8 mouse cellular contexts compared by ENCODE assay signal in genomic region chr10:120246994-120247750, GRCm38 (mm10). TPM values are rescaled to one million over a fixed set of nuclear protein-coding genes. Genes with fewer than 3 reads are reported as not detected.
DNase-seq lines count a peak whose midpoint lies in the region; ATAC-seq lines count a peak whose summit lies in the region.

No protein-coding gene starts in this region.

- H3K9me3 ChIP-seq in hindbrain, embryonic 14.5 days (ENCODE audit: control insufficient read depth, low read length): no peaks in the 10 kb centered on the region
- no peaks in the 10 kb centered on the region for H3K9me3 ChIP-seq in hindbrain, embryonic 13.5 days
- no peaks in the 10 kb centered on the region for H3K9me3 ChIP-seq in embryonic facial prominence, embryonic 10.5 days

- peak; percentile 79 for DNase-seq in hindbrain, embryonic 14.5 days (ENCODE audit: low spot score)
- DNase-seq in MEL-GATA-1-ER (ENCODE audit: extremely low read depth, low read depth): peak; percentile 87
- DNase-seq in embryonic facial prominence, embryonic 10.5 days (ENCODE audit: low spot score): peak; percentile 66
- peak; percentile 98 for DNase-seq in hindlimb bud, embryonic 11.5 days (ENCODE audit: extremely low spot score, low read depth, low spot score)
- peak; percentile 50 to 58 for DNase-seq in left cerebral cortex, postnatal 14 days (ENCODE audit: low spot score in 2 of 2)
- DNase-seq in thymus, postnatal 0 days (ENCODE audit: low spot score): peak; percentile 80

- intact Hi-C loops in left cerebral cortex, postnatal 14 days (cut with DNase I): loop anchor here (10.0 kb wide), 1 partner anchor 1008 kb away; no protein-coding TSS in a partner anchor

- H3K4me3 ChIP-seq in hindbrain, embryonic 14.5 days (replicated peaks; ENCODE audit: low read length): no peak overlapping the region
- H3K4me3 ChIP-seq in hindbrain, embryonic 13.5 days: no peak overlapping the region
- peak overlapping the region; percentile 30 for H3K4me3 ChIP-seq in embryonic facial prominence, embryonic 10.5 days

- H3K36me3 ChIP-seq in hindbrain, embryonic 14.5 days (replicated peaks; ENCODE audit: control insufficient read depth, insufficient read depth): no peaks in the 10 kb centered on the region
- no peaks in the 10 kb centered on the region for H3K36me3 ChIP-seq in hindbrain, embryonic 13.5 days
- H3K36me3 ChIP-seq in embryonic facial prominence, embryonic 10.5 days (replicated peaks): no peaks in the 10 kb centered on the region

- ATAC-seq in hindbrain, embryonic 14.5 days (ENCODE audit: low FRiP score): no peak
- ATAC-seq in hindbrain, embryonic 13.5 days (ENCODE audit: low FRiP score): no peak
- ATAC-seq in monocyte, adult 5-6 weeks (replicated peaks; ENCODE audit: insufficient number of reproducible peaks, low FRiP score, low TSS enrichment, poor library complexity, severe bottlenecking): peak; percentile 86

- WGBS in hindbrain, embryonic 14.5 days: 46% methylated on average over 9 of the region's 9 CpGs
- WGBS in hindbrain, embryonic 13.5 days: 46% methylated on average over 9 of the region's 9 CpGs
- WGBS in embryonic facial prominence, embryonic 10.5 days: 46% methylated on average over 9 of the region's 9 CpGs

- H3K4me2 ChIP-seq in hindbrain, embryonic 14.5 days (replicated peaks): no peak overlapping the region
- no peak overlapping the region for H3K4me2 ChIP-seq in hindbrain, embryonic 13.5 days

- no peaks in the 10 kb centered on the region for H3K4me1 ChIP-seq in hindbrain, embryonic 14.5 days (replicated peaks; ENCODE audit: control insufficient read depth, insufficient read depth, low read length)
- H3K4me1 ChIP-seq in hindbrain, embryonic 13.5 days (replicated peaks): peaks cover 13% of the 10 kb centered on the region; the same call in 1 of the 2 replicates
- H3K4me1 ChIP-seq in embryonic facial prominence, embryonic 10.5 days: peaks cover 58% of the 10 kb centered on the region

- no peaks in the 10 kb centered on the region for H3K27me3 ChIP-seq in hindbrain, embryonic 14.5 days (ENCODE audit: control insufficient read depth, insufficient read depth, low read length)
- H3K27me3 ChIP-seq in hindbrain, embryonic 13.5 days: peaks cover 2% of the 10 kb centered on the region; the same call in 1 of the 2 replicates
- no peaks in the 10 kb centered on the region for H3K27me3 ChIP-seq in embryonic facial prominence, embryonic 10.5 days (replicated peaks; ENCODE audit: low read depth, poor library complexity, severe bottlenecking)

- no peak overlapping the region for H3K27ac ChIP-seq in hindbrain, embryonic 14.5 days
- no peak overlapping the region for H3K27ac ChIP-seq in hindbrain, embryonic 13.5 days
- peak overlapping the region; percentile 87 for H3K27ac ChIP-seq in embryonic facial prominence, embryonic 10.5 days (replicated peaks)

- H3K9ac ChIP-seq in hindbrain, embryonic 14.5 days: no peak overlapping the region
- H3K9ac ChIP-seq in hindbrain, embryonic 13.5 days: no peak overlapping the region

RNA-seq across cellular contexts. Expression of gene Llph, which starts 20.3 kb away (rescaled TPM):
- polyA plus RNA-seq in hindbrain, embryonic 14.5 days (2014; fragmentation: Nextera tagmentation; extraction: Ambion mirVana): 35.5 and 38.7 TPM in 2 replicates
- 44.0 and 46.8 TPM in 2 replicates for polyA plus RNA-seq in hindbrain, embryonic 13.5 days (2015; fragmentation: Nextera tagmentation; extraction: Ambion mirVana)
- polyA plus RNA-seq in embryonic facial prominence, embryonic 10.5 days (2016; fragmentation: Nextera tagmentation; extraction: Ambion mirVana): 68.1 and 70.4 TPM in 2 replicates
- total RNA-seq in left cerebral cortex, postnatal 14 days (2021): 10 to 100 TPM; 14.2 to 15.8 TPM
- total RNA-seq in monocyte, adult 5-6 weeks (2017): 57.4 to 79.1 TPM (median 74.2 TPM) in 3 replicates
- polyA plus RNA-seq in thymus, postnatal 0 days (2015; fragmentation: Nextera tagmentation; extraction: Ambion mirVana): 67.9 and 74.0 TPM in 2 replicates

RNA-seq across cellular contexts. Expression of gene Irak3, which starts 45.2 kb away (rescaled TPM):
- 0.37 and 0.51 TPM in 2 replicates for polyA plus RNA-seq in hindbrain, embryonic 14.5 days (2014; fragmentation: Nextera tagmentation; extraction: Ambion mirVana)
- polyA plus RNA-seq in hindbrain, embryonic 13.5 days (2015; fragmentation: Nextera tagmentation; extraction: Ambion mirVana): 0.36 and 0.48 TPM in 2 replicates
- polyA plus RNA-seq in embryonic facial prominence, embryonic 10.5 days (2016; fragmentation: Nextera tagmentation; extraction: Ambion mirVana): 0.72 and 0.96 TPM in 2 replicates
- total RNA-seq in left cerebral cortex, postnatal 14 days (2021): under 1 TPM; 0.27 to 0.72 TPM
- 30.9 to 31.9 TPM (median 31.4 TPM) in 3 replicates for total RNA-seq in monocyte, adult 5-6 weeks (2017)
- polyA plus RNA-seq in thymus, postnatal 0 days (2015; fragmentation: Nextera tagmentation; extraction: Ambion mirVana): 1.1 and 1.3 TPM in 2 replicates

RNA-seq across cellular contexts. Expression of gene Tmbim4, which starts 45.8 kb away (rescaled TPM):
- polyA plus RNA-seq in hindbrain, embryonic 14.5 days (2014; fragmentation: Nextera tagmentation; extraction: Ambion mirVana): 111 and 117 TPM in 2 replicates
- polyA plus RNA-seq in hindbrain, embryonic 13.5 days (2015; fragmentation: Nextera tagmentation; extraction: Ambion mirVana): 106 and 107 TPM in 2 replicates
- 82.2 and 82.4 TPM in 2 replicates for polyA plus RNA-seq in embryonic facial prominence, embryonic 10.5 days (2016; fragmentation: Nextera tagmentation; extraction: Ambion mirVana)
- total RNA-seq in left cerebral cortex, postnatal 14 days (2021): 10 to 100 TPM; 60.3 to 63.5 TPM
- 150 to 178 TPM (median 170 TPM) in 3 replicates for total RNA-seq in monocyte, adult 5-6 weeks (2017)
- polyA plus RNA-seq in thymus, postnatal 0 days (2015; fragmentation: Nextera tagmentation; extraction: Ambion mirVana): 120 and 127 TPM in 2 replicates
